Mouse (Mus musculus) adrenal gland, postnatal 14 days (tissue): Measurements from ENCODE around the gene Lgr6. TPM values are rescaled to one million over a fixed set of nuclear protein-coding genes. Genes with fewer than 3 reads are reported as not detected.

Source experiments
- DNase-seq: peaks from one replicate; pipeline ENCODE4 v3.0.0; 2021; ENCODE audit warnings: mixed read lengths
- total RNA-seq: library from RNA; stranded (reverse); gene quantifications from 2 replicates; pipeline ENCODE4 v1.2.3, GENCODE M21; 2021

The Lgr6 gene
- total RNA-seq, 1 experiment from 2014 or later, result 22.0 TPM

GRCm38 (mm10) chr1:135014921-135015445 lies 90.1 kb downstream of the Lgr6 start:
- no peak for DNase-seq

GRCm38 (mm10) chr1:135012472-135012871 lies 92.6 kb downstream of the Lgr6 start:
- no peak for DNase-seq

DNA sequence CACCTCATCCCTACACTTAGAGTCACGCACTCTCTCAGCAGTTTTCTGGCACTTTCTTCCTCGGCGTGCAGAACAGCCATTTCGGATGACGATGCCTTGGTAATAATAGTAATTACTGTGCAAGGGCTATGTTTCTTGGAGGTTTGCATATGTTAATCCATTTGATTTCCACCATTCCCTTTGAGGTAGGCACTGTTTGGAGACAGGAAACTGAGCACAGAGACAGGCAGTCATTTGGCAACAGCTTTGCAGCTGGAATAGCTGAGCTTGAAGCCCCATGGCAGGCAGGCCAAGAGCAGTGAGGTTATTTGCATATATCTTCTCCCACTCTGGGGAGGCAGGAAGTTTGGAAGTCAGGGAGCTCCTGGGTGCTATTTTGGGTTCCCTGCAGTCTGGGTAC lies 93.2 kb downstream of the Lgr6 start:
- no peak for DNase-seq

DNA sequence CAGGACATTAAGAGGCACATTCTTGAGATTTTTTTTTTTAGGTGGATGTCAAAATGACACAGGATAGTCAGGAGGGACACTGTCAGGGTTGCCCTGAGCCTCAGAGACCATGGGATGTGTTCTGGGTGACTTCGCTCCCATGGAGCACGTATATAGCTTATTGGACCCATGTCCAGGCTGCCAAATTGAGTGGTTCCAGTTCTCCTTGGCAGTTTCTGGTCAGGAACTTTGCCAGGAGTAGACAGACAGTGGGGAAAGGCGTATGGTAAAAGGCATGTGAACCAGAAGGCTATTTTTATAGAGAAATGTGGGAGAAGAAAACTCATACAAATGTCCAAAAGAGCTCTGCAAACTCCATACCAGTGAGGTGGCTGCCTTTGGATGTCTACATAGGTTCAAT lies 95.2 kb downstream of the Lgr6 start:
- no peak for DNase-seq

GRCm38 (mm10) chr1:135005696-135006095 lies 99.4 kb downstream of the Lgr6 start:
- no peak for DNase-seq

DNA sequence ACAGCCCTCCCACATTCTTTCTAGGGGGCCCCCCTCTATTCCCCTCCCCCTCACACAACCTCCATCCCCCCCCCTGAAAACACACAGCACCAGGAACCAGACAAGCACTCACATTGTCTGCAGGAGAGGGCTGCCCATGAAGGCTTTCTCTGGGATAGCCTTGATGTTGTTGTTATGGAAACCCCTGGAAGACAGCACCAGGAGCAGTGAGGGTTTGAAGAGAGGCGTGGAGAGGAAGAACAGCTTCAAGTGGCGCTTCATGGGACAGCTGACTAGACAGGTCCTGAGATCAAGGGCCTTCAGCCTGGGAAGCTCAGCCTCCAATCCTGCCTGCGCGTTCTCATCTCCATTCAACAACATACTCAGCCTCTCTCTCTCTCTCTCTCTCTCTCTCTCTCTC lies 101.7 kb downstream of the Lgr6 start:
- no peak for DNase-seq

DNA sequence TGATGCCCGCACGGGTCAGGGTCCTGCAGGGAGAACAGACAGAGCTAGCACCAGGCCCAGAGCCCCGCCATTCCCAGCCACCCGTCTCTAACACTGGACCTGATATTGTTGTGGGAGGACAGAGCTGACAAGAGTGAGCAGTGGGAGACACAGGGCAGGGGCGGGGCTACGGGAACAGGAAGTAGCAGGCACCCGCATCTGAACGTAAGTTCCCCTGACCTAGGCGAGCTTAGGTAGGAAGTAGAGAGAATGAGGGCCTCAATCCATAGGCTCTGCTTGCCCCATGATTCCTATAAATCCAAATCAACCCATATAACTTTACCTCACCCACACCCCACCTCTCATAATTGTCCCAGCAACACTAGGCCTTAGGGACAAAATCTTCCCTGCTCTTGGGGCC lies 104.5 kb downstream of the Lgr6 start:
- no peak for DNase-seq

GRCm38 (mm10) chr1:134998231-134998630 lies 106.8 kb downstream of the Lgr6 start:
- DNase-seq, result no peak

DNA sequence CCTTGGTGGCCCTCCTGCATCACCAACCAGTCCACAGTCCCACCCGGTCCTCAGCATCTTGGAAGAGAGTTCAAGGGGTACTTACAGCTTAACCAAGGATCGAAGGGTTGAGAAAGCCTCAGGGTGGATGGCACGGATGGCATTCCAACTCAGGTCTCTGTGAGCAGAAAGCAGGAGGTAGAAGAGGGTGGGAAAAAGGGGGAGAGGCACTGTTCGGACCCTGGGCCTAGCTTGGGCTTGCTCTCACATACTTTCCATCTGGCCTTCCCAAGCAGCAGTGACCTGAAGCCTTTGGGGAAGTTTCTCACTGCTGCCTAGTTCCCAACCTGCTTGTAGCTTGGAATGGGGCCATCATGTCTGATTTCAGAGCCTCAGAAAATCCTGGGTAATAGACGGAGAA lies 107.5 kb downstream of the Lgr6 start:
- DNase-seq, result no peak

DNA sequence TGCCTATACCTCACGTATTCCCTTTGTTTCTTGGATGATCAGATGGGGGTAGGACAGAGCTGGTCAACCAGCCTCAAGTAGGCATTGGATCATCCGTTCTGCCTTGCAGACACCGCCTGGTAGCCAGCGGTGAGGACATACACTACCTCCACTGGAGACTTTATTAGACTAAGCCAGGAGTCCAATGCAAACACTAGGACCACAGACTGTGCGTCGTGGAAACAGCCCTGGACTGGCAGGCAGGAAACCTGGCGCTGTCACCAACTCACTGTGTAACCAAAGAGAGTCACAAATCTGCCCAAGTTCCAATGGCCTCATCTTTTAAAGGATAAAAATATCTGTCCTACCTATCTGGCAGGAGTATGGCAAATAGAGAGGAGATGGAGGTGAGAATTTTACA lies 108.6 kb downstream of the Lgr6 start:
- no peak for DNase-seq

DNA sequence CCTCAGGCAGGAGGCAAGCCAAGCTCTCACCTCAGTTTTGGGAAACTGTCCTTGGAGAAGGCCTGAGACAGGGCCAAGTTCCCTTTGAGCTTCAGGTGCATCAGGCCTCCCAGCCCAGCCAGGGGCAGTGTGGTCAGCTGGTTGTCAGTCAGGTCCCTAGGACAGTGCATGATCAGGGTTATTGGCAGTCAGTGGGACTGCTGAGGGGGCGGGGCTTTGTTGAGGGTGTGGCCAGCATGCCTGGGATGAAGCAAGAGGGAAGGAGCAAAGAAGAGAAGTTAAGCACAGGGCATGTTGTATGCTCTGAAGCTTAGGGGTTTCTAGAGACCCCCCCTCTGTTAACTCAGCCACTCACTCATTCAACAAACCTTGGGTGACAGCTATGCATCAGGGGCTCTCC lies 109.1 kb downstream of the Lgr6 start:
- DNase-seq, result peak; percentile 56

- DNase-seq, result no peak
Observed at GRCm38 (mm10) chr1:134995437-134995836, 109.6 kb downstream of the Lgr6 start.

DNA sequence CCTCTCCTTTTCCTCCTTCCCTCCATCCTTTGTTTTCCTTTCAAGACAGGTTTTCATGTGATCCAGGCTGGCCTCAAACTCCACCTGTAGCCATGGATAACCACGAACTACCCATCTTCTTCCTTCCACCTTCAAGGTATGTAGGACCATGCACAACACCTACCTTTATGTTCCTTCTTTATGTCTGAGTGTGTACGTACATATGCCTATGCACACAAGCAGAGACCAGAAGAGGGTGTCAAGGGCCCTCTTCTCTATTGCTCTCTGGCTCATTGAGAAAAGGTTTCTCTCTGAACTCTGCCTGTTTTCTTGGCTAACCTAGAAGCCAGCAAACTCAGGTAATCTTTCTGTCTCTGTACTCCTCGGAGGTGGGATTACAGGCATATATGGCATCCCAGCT lies 110.3 kb downstream of the Lgr6 start:
- no peak for DNase-seq

DNA sequence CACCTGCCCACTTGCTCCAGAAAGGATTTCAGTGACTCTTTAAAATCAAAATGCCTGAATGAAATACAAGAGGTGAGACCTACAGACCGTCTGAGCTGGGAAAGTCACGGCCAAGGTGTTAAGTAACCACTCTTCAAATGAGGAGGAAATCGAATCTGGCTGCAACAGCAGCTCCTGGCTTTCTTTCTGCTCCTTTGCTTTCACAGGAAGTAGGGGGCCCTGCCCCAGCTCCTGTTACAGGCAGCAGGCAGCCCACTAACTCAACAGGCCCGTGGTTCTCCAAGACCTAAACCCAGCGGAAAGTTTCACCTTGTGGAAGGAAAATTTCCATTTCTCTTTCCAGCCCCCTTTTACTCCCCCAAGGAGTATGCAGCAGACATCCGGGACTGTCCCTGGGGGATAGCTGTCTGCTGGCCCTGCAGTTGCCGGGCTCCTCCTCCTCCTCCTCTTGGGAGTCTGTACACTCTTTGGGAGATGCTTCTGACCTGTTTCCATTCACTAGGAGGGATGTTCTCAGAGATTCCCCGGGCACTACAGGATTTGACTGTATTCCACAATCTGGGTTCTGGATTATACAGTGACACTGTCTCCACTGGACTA lies 112.9 kb downstream of the Lgr6 start:
- DNase-seq, result no peak

GRCm38 (mm10) chr1:134989372-134989771 lies 115.7 kb downstream of the Lgr6 start:
- peak; percentile 89 for DNase-seq

DNA sequence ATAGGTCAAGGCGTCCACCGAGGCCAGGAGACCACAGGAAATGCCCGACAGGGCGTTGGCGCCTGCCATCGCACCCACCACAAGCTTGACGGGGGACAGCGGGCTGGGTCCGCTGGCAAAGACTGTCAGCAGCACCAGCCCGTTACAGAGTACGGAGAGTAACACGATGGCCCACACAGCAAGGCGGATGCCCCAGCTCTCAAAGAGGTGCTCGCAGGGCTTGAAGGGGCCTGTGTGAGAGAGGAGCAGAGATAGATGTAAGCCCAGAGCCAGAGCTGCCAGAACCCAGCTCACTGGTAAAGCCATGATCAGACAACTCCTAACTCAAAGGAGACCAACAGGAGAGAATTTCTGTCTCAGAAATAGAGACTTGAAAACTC lies 117.1 kb downstream of the Lgr6 start:
- no peak for DNase-seq

- DNase-seq, result peak; percentile 84
Observed at GRCm38 (mm10) chr1:134987173-134987961, 117.7 kb downstream of the Lgr6 start.

DNA sequence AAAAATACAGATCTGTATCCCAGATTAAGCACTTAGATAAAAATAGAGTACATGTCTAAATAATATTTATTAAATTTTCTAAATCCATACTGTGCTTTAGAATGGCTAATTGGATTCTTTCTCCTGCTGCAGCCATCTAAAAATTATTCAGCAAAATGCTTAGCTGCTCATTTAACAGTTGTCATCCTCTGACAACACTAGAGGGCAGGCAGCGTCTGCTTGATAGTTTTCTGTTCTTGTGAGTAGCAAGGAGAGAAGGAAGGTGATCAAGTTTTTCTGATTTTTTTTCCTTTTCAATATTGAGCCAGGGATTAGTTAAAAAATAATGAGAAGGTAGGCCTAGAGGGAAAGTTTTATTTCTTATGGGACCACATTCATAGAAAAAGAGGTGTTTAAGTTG lies 132.2 kb downstream of the Lgr6 start:
- no peak for DNase-seq

DNA sequence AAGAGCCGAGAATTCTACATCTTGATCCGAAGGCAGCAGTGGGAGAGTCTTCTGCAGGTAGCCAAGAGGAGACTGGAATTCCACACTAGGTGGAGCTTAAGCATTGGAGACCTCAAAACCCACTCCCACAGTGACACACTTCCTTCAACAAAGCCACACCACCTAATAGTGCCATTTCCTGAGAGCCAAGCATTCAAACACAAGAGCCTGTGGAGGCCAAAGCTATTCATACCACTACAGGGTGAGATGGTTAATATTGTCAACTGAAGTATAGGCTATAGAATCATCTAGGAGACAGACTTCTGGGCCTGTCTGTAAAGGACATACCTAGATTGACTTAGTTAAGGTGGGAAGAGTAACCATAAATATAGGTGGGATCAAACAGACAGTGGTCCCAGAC lies 139.6 kb downstream of the Lgr6 start:
- no peak for DNase-seq

- DNase-seq, result peak; percentile 34
Observed at GRCm38 (mm10) chr1:134962821-134963220, 142.3 kb downstream of the Lgr6 start.

DNA sequence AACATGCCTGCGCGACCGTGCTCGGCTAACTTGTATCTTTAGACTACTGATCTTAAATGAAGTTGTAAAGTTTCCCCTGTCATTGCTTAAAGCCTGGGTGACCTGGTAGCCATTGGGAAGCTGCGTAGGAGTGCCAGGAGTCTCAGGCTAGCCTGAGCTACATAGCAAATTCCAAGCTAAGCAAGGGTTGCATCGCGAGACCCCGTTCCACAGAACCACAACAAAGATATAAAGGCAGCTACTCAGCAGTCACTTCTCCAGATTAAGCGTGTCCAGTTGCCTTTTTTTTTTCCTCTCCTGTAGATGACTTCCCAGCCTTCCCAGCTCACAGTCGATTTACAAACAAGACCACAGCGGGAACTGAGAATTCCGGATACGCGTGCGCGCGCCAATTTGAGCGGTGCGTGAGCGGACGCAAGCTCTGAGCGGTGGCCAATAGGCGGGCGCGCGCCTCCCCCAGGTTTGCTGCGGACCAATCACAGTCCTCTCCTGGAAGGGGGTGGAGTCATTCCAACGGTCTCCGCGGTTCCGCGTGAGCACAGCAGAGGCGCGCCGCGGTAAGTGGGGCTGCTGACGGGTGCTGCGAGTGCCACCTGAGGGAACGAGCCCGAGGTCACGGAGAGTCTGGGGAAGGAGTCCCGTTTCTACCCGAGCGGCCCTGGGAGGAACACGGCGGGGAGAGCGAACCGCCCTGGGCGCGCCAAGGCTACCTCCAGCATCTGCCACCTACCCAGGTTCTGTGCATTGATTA lies 142.8 kb downstream of the Lgr6 start, which contains the start of gene Ube2t:
Gene Ube2t (plus strand): TSS at position 513 of the 751 bp plus-strand sequence.
- DNase-seq, result peak; percentile 97

- DNase-seq, result no peak
Observed at GRCm38 (mm10) chr1:134960634-134961033, 144.4 kb downstream of the Lgr6 start.

DNA sequence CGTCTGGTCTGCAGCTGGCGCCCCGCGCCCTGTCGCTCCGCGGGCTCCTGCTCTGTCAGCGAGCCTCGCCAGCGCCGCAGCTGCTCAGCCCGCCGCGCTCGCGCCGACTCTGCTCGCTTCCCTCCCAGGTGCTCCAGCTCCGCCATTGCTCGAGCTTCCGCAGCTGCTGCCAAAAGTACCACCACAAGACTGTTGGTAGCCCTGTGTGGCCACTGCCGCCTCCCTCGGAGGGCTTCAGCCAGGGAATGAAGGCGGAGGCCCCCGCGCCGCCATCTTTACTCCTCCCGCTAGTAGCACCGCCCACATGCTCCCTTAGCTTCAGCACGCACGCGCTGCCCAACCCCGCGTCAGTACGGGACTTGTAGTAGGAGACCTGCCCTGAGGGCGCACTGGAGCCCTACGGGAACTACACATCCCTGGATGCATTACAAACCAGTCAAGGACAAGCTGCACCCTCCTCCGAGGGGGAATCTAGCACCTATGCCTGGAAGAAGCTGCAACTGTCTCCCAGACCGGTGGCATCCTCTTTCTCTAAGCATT lies 149.4 kb downstream of the Lgr6 start, which contains the start of gene Ppp1r12b:
Gene Ppp1r12b (minus strand): TSS at position 306 of the 540 bp plus-strand sequence.
- peak; percentile 97 for DNase-seq
